Mouse (Mus musculus) gastrocnemius, adult 8-10 months (tissue): ENCODE results near the gene Homez. TPM values are rescaled to one million over a fixed set of nuclear protein-coding genes. Genes with fewer than 3 reads are reported as not detected.

Experiments
- total RNA-seq, 4 experiments: library from RNA; stranded (reverse); gene quantifications; 2 replicates each; pipeline ENCODE4 v1.2.4; 2022

Gene Homez
- total RNA-seq, 4 experiments from 2014 or later, result 3.3 to 7.6 (median 5.2) TPM

Other genes starting within 250 kb of the Homez start
- not detected for gene Psmb11, start 249.5 kb downstream of the Homez start, total RNA-seq
- gene Gm17606, start 230.0 kb downstream of the Homez start, total RNA-seq, result not detected
- under 1 TPM in 2 of 4 experiments, not detected in 2; 0.08 to 0.12 TPM for gene Cdh24, start 229.6 kb downstream of the Homez start, total RNA-seq
- gene 1700123O20Rik, start 184.7 kb downstream of the Homez start, total RNA-seq, result 1 to 10 TPM; 7.1 to 9.4 (median 8.0) TPM
- gene Acin1, start 184.0 kb downstream of the Homez start, total RNA-seq, result 10 to 100 TPM; 46.2 to 72.1 (median 55.9) TPM
- gene Gm29776, start 172.1 kb downstream of the Homez start, total RNA-seq, result not detected
- gene Cebpe, start 158.8 kb downstream of the Homez start, total RNA-seq, result not detected
- 10 to 100 TPM; 11.3 to 17.4 (median 12.2) TPM for gene Slc7a8, start 89.0 kb downstream of the Homez start, total RNA-seq
- 1 to 10 TPM; 2.2 to 3.2 (median 2.5) TPM for gene Rnf212b, start 56.8 kb downstream of the Homez start, total RNA-seq
- 1 to 10 TPM; 3.6 to 5.3 (median 4.0) TPM for gene Ppp1r3e, start 6.6 kb upstream of the Homez start, total RNA-seq
- 10 to 100 TPM; 23.8 to 31.4 (median 26.8) TPM for gene Bcl2l2, start 12.4 kb upstream of the Homez start, total RNA-seq
- gene Gm20521, start 12.5 kb upstream of the Homez start, total RNA-seq, result 1 to 10 TPM in 3 of 4 experiments, under 1 TPM in 1; 0.83 to 7.4 (median 3.1) TPM
- 10 to 100 TPM; 44.2 to 55.9 (median 50.0) TPM for gene Pabpn1, start 21.5 kb upstream of the Homez start, total RNA-seq
- gene Slc22a17, start 42.2 kb upstream of the Homez start, total RNA-seq, result 1 to 10 TPM in 3 of 4 experiments, under 1 TPM in 1; 0.68 to 1.4 (median 1.2) TPM
- 1 to 10 TPM in 1 of 4 experiments, under 1 TPM in 3; 0.48 to 1.1 (median 0.86) TPM for gene Efs, start 55.2 kb upstream of the Homez start, total RNA-seq
- not detected for gene Il25, start 61.7 kb upstream of the Homez start, total RNA-seq
- not detected for gene Cmtm5, start 65.3 kb upstream of the Homez start, total RNA-seq
- 100 to 1,000 TPM; 106 to 159 (median 128) TPM for gene Myh6, start 96.0 kb upstream of the Homez start, total RNA-seq
- not detected for gene Gm17428, start 106.0 kb upstream of the Homez start, total RNA-seq
- 100 to 1,000 TPM; 508 to 760 (median 618) TPM for gene Myh7, start 123.7 kb upstream of the Homez start, total RNA-seq
- gene Ngdn, start 144.5 kb upstream of the Homez start, total RNA-seq, result 10 to 100 TPM; 18.5 to 19.7 (median 19.1) TPM
- 1 to 10 TPM; 4.9 to 6.2 (median 5.6) TPM for gene Zfhx2, start 221.4 kb upstream of the Homez start, total RNA-seq
- gene Thtpa, start 223.8 kb upstream of the Homez start, total RNA-seq, result 10 to 100 TPM; 13.4 to 15.6 (median 14.9) TPM
- gene Ap1g2, start 235.6 kb upstream of the Homez start, total RNA-seq, result 1 to 10 TPM; 2.2 to 3.9 (median 3.6) TPM
- under 1 TPM in 2 of 4 experiments, not detected in 2; 0.08 to 0.19 TPM for gene Jph4, start 246.0 kb upstream of the Homez start, total RNA-seq